Mouse (Mus musculus) E14TG2a.4 (cell line): ENCODE results near the gene Fem1a.

Source experiments
- CTCF ChIP-seq: conservative IDR thresholded peaks from 2 replicates; pipeline ENCODE4 v1.5.1; 2014; ENCODE audit warnings: low read length
- NANOG ChIP-seq: IDR thresholded peaks from 2 replicates; pipeline ENCODE4 v1.6.1; 2014; ENCODE audit warnings: borderline replicate concordance, low read length, mixed read lengths

- TF ChIP-seq CTCF (no peak), NANOG (no peak)
Observed at GRCm38 (mm10) chr17:56214229-56214628, 42.4 kb upstream of the Fem1a start.
